Mouse (Mus musculus) kidney, adult 2 months (tissue): ENCODE measurements around the gene Nbas.

Source experiments
- CTCF ChIP-seq: fragments of 200-500 bp; conservative IDR thresholded peaks from 2 replicates; pipeline ENCODE4 v1.5.1; 2011; ENCODE audit warnings: low read depth, mild to moderate bottlenecking, control low read depth, low read length, moderate library complexity, mixed read lengths; ENCODE audit not compliant: insufficient read depth, insufficient read length
- POLR2A ChIP-seq: fragments of 200-500 bp; IDR thresholded peaks from one replicate; pipeline ENCODE4 v1.6.1; 2011; ENCODE audit warnings: low read depth, low read length, control low read depth

GRCm38 (mm10) chr12:13576761-13577160 lies 307.8 kb downstream of the Nbas start:
- TF ChIP-seq POLR2A (no peak), CTCF (no peak)
